Mouse (Mus musculus): ENCODE measurements around the gene Dmrtc1c1. TPM values are rescaled to one million over a fixed set of nuclear protein-coding genes. Genes with fewer than 3 reads are reported as not detected.
"Not testable (repeated sequence)": the region's sequence is repeated elsewhere in the genome, so short reads cannot be mapped to it uniquely, and the experiment has no call there.

The Dmrtc1c1 gene
- total RNA-seq (2014; rRNA removed) (not detected in 2 replicates), polyA plus RNA-seq (2015; fragmentation: Nextera tagmentation; extraction: Ambion mirVana) (not detected in 2 replicates)

- DNase-seq; H3K36me3 ChIP-seq (ENCODE audit: insufficient read depth); H3K27ac ChIP-seq (ENCODE audit: low read depth, low read length); ATAC-seq; H3K27me3 ChIP-seq (ENCODE audit: insufficient read depth, low read length); H3K9ac ChIP-seq; H3K9me3 ChIP-seq (ENCODE audit: low read length); H3K4me2 ChIP-seq (ENCODE audit: low read depth); H3K4me1 ChIP-seq (ENCODE audit: insufficient read depth); H3K4me3 ChIP-seq (ENCODE audit: low read depth, low read length): not testable (repeated sequence)
- WGBS: 100% methylated on average over 2 of the region's 14 CpGs
Measured at GRCm38 (mm10) chrX:102802663-102803062, at the start of gene Dmrtc1c1. Gene Dmrtc1c1, plus strand, starts transcription at chrX:102802963.

DNA sequence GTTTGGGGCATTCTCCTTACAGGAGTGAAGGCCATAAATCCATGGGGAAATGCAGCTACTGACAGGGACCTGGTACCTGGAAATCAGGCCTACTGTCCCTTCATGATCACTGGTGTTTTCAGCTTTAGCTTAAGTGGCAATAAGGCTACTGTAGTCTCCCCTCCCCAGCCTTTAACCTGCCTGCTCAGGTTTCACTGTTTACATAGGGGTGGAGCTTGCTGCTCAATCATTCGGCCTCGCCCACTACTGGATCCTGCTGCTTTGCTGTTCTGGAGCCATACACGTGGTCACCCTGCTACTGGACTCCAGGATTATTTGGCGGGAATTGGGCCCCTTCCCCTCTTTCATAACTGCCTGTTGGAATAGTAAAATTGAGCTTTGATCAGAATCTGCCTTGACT is 36.9 kb upstream of the Dmrtc1c1 start:
- H3K36me3 ChIP-seq (ENCODE audit: insufficient read depth): no peaks in the 10 kb centered on the region
- 59% methylated on average over 4 of the region's 4 CpGs for WGBS
- no peaks in the 10 kb centered on the region for H3K27me3 ChIP-seq (ENCODE audit: insufficient read depth, low read length)
- H3K9me3 ChIP-seq (ENCODE audit: low read length): no peaks in the 10 kb centered on the region
- no peak for TF ChIP-seq CTCF (IDR thresholded peaks at IDR 0.05; ENCODE audit: low read depth)
- no peak overlapping the region for H3K4me2 ChIP-seq (ENCODE audit: low read depth)
- DNase-seq: no peak
- no peak overlapping the region for H3K9ac ChIP-seq
- H3K4me3 ChIP-seq (ENCODE audit: low read depth, low read length): no peak overlapping the region
- no peaks in the 10 kb centered on the region for H3K4me1 ChIP-seq (ENCODE audit: insufficient read depth)
- H3K27ac ChIP-seq (ENCODE audit: low read depth, low read length): no peak overlapping the region
- no peak for ATAC-seq

DNA sequence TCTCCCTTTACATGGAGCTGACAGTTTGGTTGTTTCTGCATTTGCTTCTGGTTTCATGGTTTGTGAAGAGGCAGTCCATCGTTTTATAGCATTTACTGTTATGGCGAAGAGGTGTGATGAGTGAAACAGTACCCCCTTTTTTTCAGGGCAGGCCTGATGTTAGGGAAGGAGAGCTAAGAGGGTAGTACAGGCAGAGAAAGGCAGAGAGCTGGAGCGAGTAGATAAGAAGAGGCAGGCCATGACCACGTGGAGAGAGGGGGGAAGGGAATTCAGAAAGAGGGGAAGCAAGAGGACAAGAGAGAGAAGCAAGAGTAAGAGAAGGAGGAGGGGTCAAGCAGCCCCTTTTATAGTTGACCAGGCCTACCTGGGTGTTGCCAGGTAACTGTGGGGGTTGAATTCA is 9.5 kb downstream of the Dmrtc1c1 start:
- WGBS: 56% methylated on average over 4 of the region's 4 CpGs
- Histone ChIP-seq H3K36me3 (ENCODE audit: insufficient read depth) (no peaks in the 10 kb centered on the region), H3K27ac (ENCODE audit: low read depth, low read length) (no peak overlapping the region), H3K4me2 (ENCODE audit: low read depth) (no peak overlapping the region), H3K27me3 (ENCODE audit: insufficient read depth, low read length) (no peaks in the 10 kb centered on the region), H3K9ac (no peak overlapping the region), H3K4me3 (ENCODE audit: low read depth, low read length) (no peak overlapping the region), H3K4me1 (ENCODE audit: insufficient read depth) (no peaks in the 10 kb centered on the region), H3K9me3 (ENCODE audit: low read length) (no peaks in the 10 kb centered on the region)
- no peak for TF ChIP-seq CTCF (IDR thresholded peaks at IDR 0.05; ENCODE audit: low read depth)
- ATAC-seq: no peak
- no peak for DNase-seq

GRCm38 (mm10) chrX:102854516-102854915 is 51.8 kb downstream of the Dmrtc1c1 start, which contains the start of gene Dmrtc1c2:
Gene Dmrtc1c2, minus strand, starts transcription at chrX:102854616.
- not testable (repeated sequence) for DNase-seq; H3K9ac ChIP-seq; H3K9me3 ChIP-seq (ENCODE audit: low read length); H3K4me3 ChIP-seq (ENCODE audit: low read depth, low read length); H3K27me3 ChIP-seq (ENCODE audit: insufficient read depth, low read length); H3K4me2 ChIP-seq (ENCODE audit: low read depth); ATAC-seq; H3K4me1 ChIP-seq (ENCODE audit: insufficient read depth); H3K36me3 ChIP-seq (ENCODE audit: insufficient read depth); H3K27ac ChIP-seq (ENCODE audit: low read depth, low read length)
- WGBS: 100% methylated on average over 1 of the region's 13 CpGs

Other genes with a start within 250 kb of the Dmrtc1c1 start
- 5.4 and 7.9 TPM in 2 replicates for gene Phka1, start 158.7 kb upstream of the Dmrtc1c1 start, total RNA-seq (2014; rRNA removed)
- 1.9 and 3.7 TPM in 2 replicates for gene Phka1, start 158.7 kb upstream of the Dmrtc1c1 start, polyA plus RNA-seq (2015; fragmentation: Nextera tagmentation; extraction: Ambion mirVana)
- gene Gm3880, start 116.0 kb upstream of the Dmrtc1c1 start, total RNA-seq (2014; rRNA removed): not detected in 2 replicates
- gene Gm3880, start 116.0 kb upstream of the Dmrtc1c1 start, polyA plus RNA-seq (2015; fragmentation: Nextera tagmentation; extraction: Ambion mirVana): not detected in 2 replicates
- not detected in 2 replicates for gene Gm9112, start 95.3 kb upstream of the Dmrtc1c1 start, total RNA-seq (2014; rRNA removed)
- not detected in 2 replicates for gene Gm9112, start 95.3 kb upstream of the Dmrtc1c1 start, polyA plus RNA-seq (2015; fragmentation: Nextera tagmentation; extraction: Ambion mirVana)
- gene Dmrtc1b, start 95.1 kb upstream of the Dmrtc1c1 start, total RNA-seq (2014; rRNA removed): not detected in 2 replicates
- gene Dmrtc1b, start 95.1 kb upstream of the Dmrtc1c1 start, polyA plus RNA-seq (2015; fragmentation: Nextera tagmentation; extraction: Ambion mirVana): not detected in 2 replicates
- gene Dmrtc1c2, start 51.7 kb downstream of the Dmrtc1c1 start, total RNA-seq (2014; rRNA removed): not detected in 2 replicates
- not detected in 2 replicates for gene Dmrtc1c2, start 51.7 kb downstream of the Dmrtc1c1 start, polyA plus RNA-seq (2015; fragmentation: Nextera tagmentation; extraction: Ambion mirVana)
- not detected in 2 replicates for gene 1700031F05Rik, start 65.0 kb downstream of the Dmrtc1c1 start, total RNA-seq (2014; rRNA removed)
- not detected in 2 replicates for gene 1700031F05Rik, start 65.0 kb downstream of the Dmrtc1c1 start, polyA plus RNA-seq (2015; fragmentation: Nextera tagmentation; extraction: Ambion mirVana)
- gene Dmrtc1a, start 105.7 kb downstream of the Dmrtc1c1 start, total RNA-seq (2014; rRNA removed): 2.2 and 4.5 TPM in 2 replicates
- 4.6 and 4.8 TPM in 2 replicates for gene Dmrtc1a, start 105.7 kb downstream of the Dmrtc1c1 start, polyA plus RNA-seq (2015; fragmentation: Nextera tagmentation; extraction: Ambion mirVana)
- not detected in 2 replicates for gene 1700011M02Rik, start 105.9 kb downstream of the Dmrtc1c1 start, total RNA-seq (2014; rRNA removed)
- not detected in 2 replicates for gene 1700011M02Rik, start 105.9 kb downstream of the Dmrtc1c1 start, polyA plus RNA-seq (2015; fragmentation: Nextera tagmentation; extraction: Ambion mirVana)
- gene 1700018G05Rik, start 125.4 kb downstream of the Dmrtc1c1 start, total RNA-seq (2014; rRNA removed): not detected in 2 replicates
- not detected in 2 replicates for gene 1700018G05Rik, start 125.4 kb downstream of the Dmrtc1c1 start, polyA plus RNA-seq (2015; fragmentation: Nextera tagmentation; extraction: Ambion mirVana)

Data from forebrain, postnatal 0 days (tissue).